ENCODE assay signal across 8 mouse cellular contexts in genomic region chr11:53324512-53324968, GRCm38 (mm10). TPM values are rescaled to one million over a fixed set of nuclear protein-coding genes. Genes with fewer than 3 reads are reported as not detected.
A peak's percentile ranks its signal among the peaks of the same experiment; 100 is the strongest.
DNase-seq lines count a peak whose midpoint lies in the region; ATAC-seq lines count a peak whose summit lies in the region.

Zcchc10 (plus strand) TSS chr11:53324679.

- H3K36me3 ChIP-seq in heart, embryonic 14.5 days (ENCODE audit: control insufficient read depth, insufficient read depth, low read length), result peaks cover 27% of the 10 kb centered on the region
- peaks cover 27% of the 10 kb centered on the region for H3K36me3 ChIP-seq in liver, embryonic 12.5 days
- peaks cover 8% of the 10 kb centered on the region for H3K36me3 ChIP-seq in splenic B cell, adult 2 months (ENCODE audit: control insufficient read depth, insufficient read depth, low read length, poor library complexity, severe bottlenecking)

- H3K4me1 ChIP-seq in brown adipose tissue, adult 24 weeks (ENCODE audit: control insufficient read depth, insufficient read depth, insufficient read length, low read length), result peaks cover 5% of the 10 kb centered on the region; the same call in 1 of the 2 replicates
- 0 out of 4 replicates have a peak, but pooled peaks cover 0 to 3% of the 10 kb centered on the region in 2 experiments for H3K4me1 ChIP-seq in heart, embryonic 14.5 days (ENCODE audit: control insufficient read depth in 2 of 2, insufficient read depth in 2 of 2, low read length in 2 of 2)
- peaks cover 21% of the 10 kb centered on the region for H3K4me1 ChIP-seq in liver, embryonic 12.5 days

- H3K4me3 ChIP-seq in brown adipose tissue, adult 24 weeks (ENCODE audit: insufficient read depth, low read depth, low read length), result peak within 1 kb of the TSS; percentile 95
- H3K4me3 ChIP-seq in heart, embryonic 14.5 days (ENCODE audit: control insufficient read depth in 1 of 2, insufficient read depth in 1 of 2, low read depth in 1 of 2, low read length in 2 of 2), result peak within 1 kb of the TSS; percentile 73 to 97
- H3K4me3 ChIP-seq in liver, embryonic 12.5 days, result peak within 1 kb of the TSS; percentile 77

- H3K27me3 ChIP-seq in heart, embryonic 14.5 days (ENCODE audit: control insufficient read depth, insufficient read depth, low read length), result no peaks in the 10 kb centered on the region
- no peaks in the 10 kb centered on the region for H3K27me3 ChIP-seq in liver, embryonic 12.5 days (replicated peaks)
- no peaks in the 10 kb centered on the region for H3K27me3 ChIP-seq in splenic B cell, adult 2 months (ENCODE audit: control insufficient read depth, insufficient read depth, low read length, poor library complexity, severe bottlenecking)

- peak within 1 kb of the TSS; percentile 77 for H3K9ac ChIP-seq in heart, embryonic 14.5 days (ENCODE audit: low read length)
- H3K9ac ChIP-seq in liver, embryonic 12.5 days, result peak within 1 kb of the TSS; percentile 75

- H3K27ac ChIP-seq in brown adipose tissue, adult 24 weeks (replicated peaks; ENCODE audit: low read depth, low read length), result no peak within 1 kb of the TSS
- H3K27ac ChIP-seq in heart, embryonic 14.5 days (replicated peaks in 1 of 2; ENCODE audit: control insufficient read depth in 1 of 2, insufficient read depth in 1 of 2, low read depth in 2 of 2, low read length in 2 of 2), result peak within 1 kb of the TSS; percentile 60 to 76
- peak within 1 kb of the TSS; percentile 66 for H3K27ac ChIP-seq in liver, embryonic 12.5 days

- peak within 1 kb of the TSS; percentile 77 for H3K4me2 ChIP-seq in heart, embryonic 14.5 days (ENCODE audit: low read length)
- peak within 1 kb of the TSS; percentile 83 for H3K4me2 ChIP-seq in liver, embryonic 12.5 days

- WGBS in heart, embryonic 14.5 days, result 0% methylated on average over 21 of the region's 21 CpGs
- WGBS in liver, embryonic 12.5 days (ENCODE audit: insufficient replicate concordance), result under 1% methylated on average over 21 of the region's 21 CpGs

- DNase-seq in kidney, postnatal 10 days, result peak; percentile 93
- peak; percentile 91 for DNase-seq in naive thymus-derived CD4-positive, alpha-beta T cell, adult 2 months (ENCODE audit: low read depth)
- DNase-seq in splenic B cell, adult 2 months (ENCODE audit: low read depth, low spot score), result peak; percentile 89

- peak; percentile 100 for ATAC-seq in CD4-positive, CD25-positive, alpha-beta regulatory T cell, adult 4 months
- peak; percentile 100 for ATAC-seq in erythroid progenitor cell, adult 5-6 weeks (replicated peaks; ENCODE audit: low FRiP score, poor library complexity, severe bottlenecking)
- ATAC-seq in heart, embryonic 14.5 days (ENCODE audit: insufficient number of reproducible peaks, insufficient read depth, low FRiP score, low read depth), result peak; percentile 79
- ATAC-seq in liver, embryonic 12.5 days, result peak; percentile 93

- H3K9me3 ChIP-seq in heart, embryonic 14.5 days (ENCODE audit: control insufficient read depth, low read length), result no peaks in the 10 kb centered on the region
- no peaks in the 10 kb centered on the region for H3K9me3 ChIP-seq in liver, embryonic 12.5 days (replicated peaks)

RNA-seq across cellular contexts. Expression of gene Zcchc10, which starts in this region (rescaled TPM):
- 10 to 100 TPM; 24.3 to 28.4 TPM for polyA plus RNA-seq in CD4-positive, CD25-positive, alpha-beta regulatory T cell, adult 4 months (2017; shearing (Covaris generic))
- 10.4 and 13.9 TPM in 2 replicates for polyA plus RNA-seq in brown adipose tissue, adult 24 weeks (2012; ENCODE audit: insufficient read depth, insufficient read length, missing spikeins)
- 4.7 and 19.3 TPM in 2 replicates for total RNA-seq in erythroid progenitor cell, adult 5-6 weeks (2015; ENCODE audit: low replicate concordance)
- 0.39 and 4.0 TPM in 2 replicates for total RNA-seq in erythroid progenitor cell, adult 5-6 weeks (2017; ENCODE audit: low replicate concordance)
- polyA plus RNA-seq in heart, embryonic 14.5 days (2014; fragmentation: Nextera tagmentation; extraction: Ambion mirVana), result 15.8 and 17.5 TPM in 2 replicates
- polyA plus RNA-seq in liver, embryonic 12.5 days (2016; fragmentation: Nextera tagmentation; extraction: Ambion mirVana), result 18.3 and 19.8 TPM in 2 replicates
